Mouse (Mus musculus): ENCODE results near the gene Zfp367. TPM values are rescaled to one million over a fixed set of nuclear protein-coding genes. Genes with fewer than 3 reads are reported as not detected.

Gene Zfp367
- 10 to 100 TPM; 20.9 to 23.5 TPM for total RNA-seq (2021)
- long read RNA-seq, experiment 1, partial matches to known transcripts, result 0 of 10 reads
- long read RNA-seq, experiment 1, other reads (novel, unspliced or antisense), result 2 of 10 reads
- long read RNA-seq, experiment 2, transcript Zfp367-201 (5 exons, 3,532 nt), result minor isoform, 5 of 26 reads
- long read RNA-seq, experiment 2, transcript Zfp367-204 (5 exons, 641 nt), result major isoform, 15 of 26 reads
- long read RNA-seq, experiment 2, partial matches to known transcripts, result 2 of 26 reads
- long read RNA-seq, experiment 2, other reads (novel, unspliced or antisense), result 4 of 26 reads

GRCm38 (mm10) chr13:64153083-64153682, at the start of gene Zfp367:
TSS of gene Zfp367 (minus strand) at chr13:64153202.
- DNase-seq (ENCODE audit: low spot score in 2 of 2), result peak; percentile 96

GRCm38 (mm10) chr13:64200911-64201310, 47.9 kb upstream of the Zfp367 start:
- no peak for DNase-seq (ENCODE audit: low spot score in 2 of 2)

- DNase-seq (ENCODE audit: low spot score in 2 of 2), result no peak
Observed at GRCm38 (mm10) chr13:64198310-64198709, 45.3 kb upstream of the Zfp367 start.

- DNase-seq (ENCODE audit: low spot score in 2 of 2), result no peak
Observed at GRCm38 (mm10) chr13:64197899-64198298, 44.9 kb upstream of the Zfp367 start.

- no peak for DNase-seq (ENCODE audit: low spot score in 2 of 2)
Observed at GRCm38 (mm10) chr13:64187065-64187464, 34.1 kb upstream of the Zfp367 start.

- DNase-seq (ENCODE audit: low spot score in 2 of 2), result no peak
Observed at GRCm38 (mm10) chr13:64186516-64186915, 33.5 kb upstream of the Zfp367 start.

- DNase-seq (ENCODE audit: low spot score in 2 of 2), result no peak
Observed at GRCm38 (mm10) chr13:64185586-64185985, 32.6 kb upstream of the Zfp367 start.

- no peak for DNase-seq (ENCODE audit: low spot score in 2 of 2)
Observed at GRCm38 (mm10) chr13:64185176-64185575, 32.2 kb upstream of the Zfp367 start.

GRCm38 (mm10) chr13:64184361-64184760, 31.4 kb upstream of the Zfp367 start:
- DNase-seq (ENCODE audit: low spot score in 2 of 2), result no peak

GRCm38 (mm10) chr13:64183583-64183982, 30.6 kb upstream of the Zfp367 start:
- no peak for DNase-seq (ENCODE audit: low spot score in 2 of 2)

GRCm38 (mm10) chr13:64182091-64182490, 29.1 kb upstream of the Zfp367 start:
- no peak for DNase-seq (ENCODE audit: low spot score in 2 of 2)

GRCm38 (mm10) chr13:64180888-64181287, 27.9 kb upstream of the Zfp367 start:
- DNase-seq (ENCODE audit: low spot score in 2 of 2), result peak; percentile 49 to 72

GRCm38 (mm10) chr13:64180300-64180699, 27.3 kb upstream of the Zfp367 start:
- no peak for DNase-seq (ENCODE audit: low spot score in 2 of 2)

GRCm38 (mm10) chr13:64178746-64179652, 26.0 kb upstream of the Zfp367 start:
- DNase-seq (ENCODE audit: low spot score in 2 of 2), result no peak

- no peak for DNase-seq (ENCODE audit: low spot score in 2 of 2)
Observed at GRCm38 (mm10) chr13:64178000-64178399, 25.0 kb upstream of the Zfp367 start.

GRCm38 (mm10) chr13:64169746-64170145, 16.7 kb upstream of the Zfp367 start:
- DNase-seq (ENCODE audit: low spot score in 2 of 2), result no peak

- DNase-seq (ENCODE audit: low spot score in 2 of 2), result no peak
Observed at GRCm38 (mm10) chr13:64163147-64163715, 10.2 kb upstream of the Zfp367 start.

- peak in 1 of 2 experiments; percentile 26 for DNase-seq (ENCODE audit: low spot score in 2 of 2)
Observed at GRCm38 (mm10) chr13:64162626-64163025, 9.6 kb upstream of the Zfp367 start.

- DNase-seq (ENCODE audit: low spot score in 2 of 2), result peak in 1 of 2 experiments; percentile 58
Observed at GRCm38 (mm10) chr13:64161916-64162611, 9.1 kb upstream of the Zfp367 start.

- peak; percentile 97 for DNase-seq (ENCODE audit: low spot score in 2 of 2)
Observed at GRCm38 (mm10) chr13:64161548-64161915, 8.5 kb upstream of the Zfp367 start, which contains the start of gene Habp4. TSS of gene Habp4 (plus strand) at chr13:64161824.

- no peak for DNase-seq (ENCODE audit: low spot score in 2 of 2)
Observed at GRCm38 (mm10) chr13:64156966-64157365, 4.0 kb upstream of the Zfp367 start.
